Mouse (Mus musculus): ENCODE measurements at regions not wholly inside any gene's neighbourhood (a gene's known extent, or its start where the extent isn't known, plus 50 kb on each side); places are given as distances from the start of the nearest gene placed in this dataset.

GRCm38 (mm10) chr1:19528871-19529270 is 320.2 kb downstream of the Tfap2b start:
- H3K36me3 ChIP-seq (ENCODE audit: insufficient read depth, low read length): no peaks in the 10 kb centered on the region
- H3K9ac ChIP-seq (replicated peaks; ENCODE audit: low read length): no peak overlapping the region
- no peak for TF ChIP-seq CTCF (IDR thresholded peaks at IDR 0.05; ENCODE audit: low read depth)
- 86% methylated on average over 1 of the region's 1 CpGs for WGBS
- no peak overlapping the region for H3K4me3 ChIP-seq (ENCODE audit: low read length)
- H3K4me2 ChIP-seq (ENCODE audit: low read depth, low read length): no peak overlapping the region
- DNase-seq (ENCODE audit: low spot score): no peak
- no peaks in the 10 kb centered on the region for H3K27me3 ChIP-seq (ENCODE audit: insufficient read depth, low read length)
- no peaks in the 10 kb centered on the region for H3K4me1 ChIP-seq (ENCODE audit: insufficient read depth, low read length)
- H3K9me3 ChIP-seq (ENCODE audit: low read length): no peaks in the 10 kb centered on the region
- H3K27ac ChIP-seq: no peak overlapping the region
- no peak for ATAC-seq

DNA sequence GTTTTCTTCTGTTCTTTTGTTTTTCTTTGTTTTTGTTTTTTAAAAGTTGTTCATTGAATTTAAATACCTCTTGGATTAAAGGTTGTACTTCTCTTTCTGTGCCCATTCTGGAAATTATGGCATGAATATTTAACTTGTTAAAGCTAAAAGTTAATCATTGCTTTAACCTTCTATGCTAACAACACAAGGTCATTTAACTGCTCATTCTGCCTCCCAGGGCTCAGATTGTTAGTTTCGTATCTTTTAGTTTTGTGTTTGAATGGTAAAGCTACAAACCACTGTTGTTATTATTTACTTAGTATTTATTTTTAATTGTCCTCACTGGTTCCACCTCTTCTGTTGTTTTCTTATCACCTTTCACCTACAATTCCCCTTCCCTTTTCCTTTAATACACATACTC is 322.7 kb downstream of the Tfap2b start:
- H3K27ac ChIP-seq: no peak overlapping the region
- H3K9me3 ChIP-seq (ENCODE audit: low read length): no peaks in the 10 kb centered on the region
- TF ChIP-seq CTCF (IDR thresholded peaks at IDR 0.05; ENCODE audit: low read depth): no peak
- H3K4me2 ChIP-seq (ENCODE audit: low read depth, low read length): no peak overlapping the region
- WGBS: 85% methylated on average over 1 of the region's 1 CpGs
- no peaks in the 10 kb centered on the region for H3K36me3 ChIP-seq (ENCODE audit: insufficient read depth, low read length)
- ATAC-seq (no peak), DNase-seq (ENCODE audit: low spot score) (no peak)
- no peak overlapping the region for H3K9ac ChIP-seq (replicated peaks; ENCODE audit: low read length)
- no peak overlapping the region for H3K4me3 ChIP-seq (ENCODE audit: low read length)
- H3K4me1 ChIP-seq (ENCODE audit: insufficient read depth, low read length): no peaks in the 10 kb centered on the region
- H3K27me3 ChIP-seq (ENCODE audit: insufficient read depth, low read length): no peaks in the 10 kb centered on the region

GRCm38 (mm10) chr1:19534990-19535389 is 326.3 kb downstream of the Tfap2b start:
- H3K36me3 ChIP-seq (ENCODE audit: insufficient read depth, low read length): no peaks in the 10 kb centered on the region
- H3K27me3 ChIP-seq (ENCODE audit: insufficient read depth, low read length): no peaks in the 10 kb centered on the region
- WGBS: 54% methylated on average over 2 of the region's 2 CpGs
- ATAC-seq (no peak), DNase-seq (ENCODE audit: low spot score) (no peak)
- H3K27ac ChIP-seq: no peak overlapping the region
- H3K4me3 ChIP-seq (ENCODE audit: low read length): no peak overlapping the region
- no peak overlapping the region for H3K4me2 ChIP-seq (ENCODE audit: low read depth, low read length)
- TF ChIP-seq CTCF (IDR thresholded peaks at IDR 0.05; ENCODE audit: low read depth): no peak
- H3K4me1 ChIP-seq (ENCODE audit: insufficient read depth, low read length): no peaks in the 10 kb centered on the region
- no peak overlapping the region for H3K9ac ChIP-seq (replicated peaks; ENCODE audit: low read length)
- no peaks in the 10 kb centered on the region for H3K9me3 ChIP-seq (ENCODE audit: low read length)

DNA sequence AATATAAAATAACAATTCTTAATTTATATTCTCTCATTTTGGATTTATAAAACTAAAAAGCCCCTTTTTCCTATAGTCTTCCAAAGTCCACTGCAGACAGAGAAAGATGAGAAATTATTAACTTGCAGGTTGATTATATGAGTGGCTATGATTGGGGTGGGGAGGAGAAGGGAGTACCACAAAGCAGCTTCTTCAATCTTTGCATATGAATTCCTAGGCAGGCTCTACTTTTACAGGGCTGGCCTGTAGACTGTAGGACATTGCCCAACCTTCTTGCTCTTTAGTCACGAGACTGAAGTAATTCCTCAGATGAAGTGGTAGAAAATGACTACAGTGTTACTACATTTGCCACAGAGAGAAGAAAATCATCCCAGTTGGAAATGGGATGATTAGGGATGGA is 334.3 kb downstream of the Tfap2b start:
- H3K9ac ChIP-seq (replicated peaks; ENCODE audit: low read length): no peak overlapping the region
- no peak for TF ChIP-seq CTCF (IDR thresholded peaks at IDR 0.05; ENCODE audit: low read depth)
- H3K36me3 ChIP-seq (ENCODE audit: insufficient read depth, low read length): no peaks in the 10 kb centered on the region
- no peak overlapping the region for H3K4me2 ChIP-seq (ENCODE audit: low read depth, low read length)
- no peak for ATAC-seq
- DNase-seq (ENCODE audit: low spot score): no peak
- no peaks in the 10 kb centered on the region for H3K4me1 ChIP-seq (ENCODE audit: insufficient read depth, low read length)
- H3K4me3 ChIP-seq (ENCODE audit: low read length): no peak overlapping the region
- 81% methylated on average over 1 of the region's 1 CpGs for WGBS
- H3K27ac ChIP-seq: no peak overlapping the region
- no peaks in the 10 kb centered on the region for H3K27me3 ChIP-seq (ENCODE audit: insufficient read depth, low read length)
- no peaks in the 10 kb centered on the region for H3K9me3 ChIP-seq (ENCODE audit: low read length)

DNA sequence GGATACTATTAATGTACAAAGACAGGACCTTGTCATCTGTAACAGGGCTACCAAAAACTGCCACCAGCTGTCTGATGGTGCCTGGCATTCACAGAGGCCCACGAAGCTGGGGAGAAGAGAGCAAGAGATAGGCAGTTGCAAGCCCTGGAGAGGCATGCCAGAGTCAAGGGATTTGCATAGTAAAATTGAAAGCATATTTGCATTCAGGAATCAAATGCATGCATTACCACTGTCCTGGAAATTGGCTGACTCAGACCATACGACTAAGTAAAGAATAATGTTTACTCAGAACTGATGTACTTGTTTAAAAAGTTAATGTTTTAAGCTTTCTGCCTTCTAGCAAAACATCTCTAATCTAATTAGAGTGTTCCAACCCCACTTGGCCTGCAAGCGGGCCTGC is 357.0 kb downstream of the Tfap2b start:
- no peak for TF ChIP-seq CTCF (IDR thresholded peaks at IDR 0.05; ENCODE audit: low read depth)
- Histone ChIP-seq H3K27me3 (ENCODE audit: insufficient read depth, low read length) (no peaks in the 10 kb centered on the region), H3K9me3 (ENCODE audit: low read length) (no peaks in the 10 kb centered on the region), H3K36me3 (ENCODE audit: insufficient read depth, low read length) (no peaks in the 10 kb centered on the region), H3K9ac (replicated peaks; ENCODE audit: low read length) (no peak overlapping the region), H3K4me2 (ENCODE audit: low read depth, low read length) (no peak overlapping the region), H3K4me3 (ENCODE audit: low read length) (no peak overlapping the region), H3K4me1 (ENCODE audit: insufficient read depth, low read length) (no peaks in the 10 kb centered on the region), H3K27ac (no peak overlapping the region)
- ATAC-seq (no peak), DNase-seq (ENCODE audit: low spot score) (no peak)
- 58% methylated on average over 3 of the region's 3 CpGs for WGBS

GRCm38 (mm10) chr1:19583071-19584034 is 374.6 kb downstream of the Tfap2b start:
- WGBS: 53% methylated on average over 12 of the region's 12 CpGs
- no peak for TF ChIP-seq CTCF (IDR thresholded peaks at IDR 0.05; ENCODE audit: low read depth)
- ATAC-seq: no peak
- Histone ChIP-seq H3K4me1 (ENCODE audit: insufficient read depth, low read length) (no peaks in the 10 kb centered on the region), H3K36me3 (ENCODE audit: insufficient read depth, low read length) (no peaks in the 10 kb centered on the region), H3K27me3 (ENCODE audit: insufficient read depth, low read length) (no peaks in the 10 kb centered on the region), H3K4me3 (ENCODE audit: low read length) (no peak overlapping the region), H3K27ac (no peak overlapping the region), H3K9ac (replicated peaks; ENCODE audit: low read length) (no peak overlapping the region), H3K4me2 (ENCODE audit: low read depth, low read length) (no peak overlapping the region), H3K9me3 (ENCODE audit: low read length) (no peaks in the 10 kb centered on the region)
- no peak for DNase-seq (ENCODE audit: low spot score)

- no peak overlapping the region for H3K9ac ChIP-seq (replicated peaks; ENCODE audit: low read length)
- 82% methylated on average over 7 of the region's 7 CpGs for WGBS
- DNase-seq (ENCODE audit: low spot score): no peak
- no peak for TF ChIP-seq CTCF (IDR thresholded peaks at IDR 0.05; ENCODE audit: low read depth)
- no peaks in the 10 kb centered on the region for H3K27me3 ChIP-seq (ENCODE audit: insufficient read depth, low read length)
- H3K4me2 ChIP-seq (ENCODE audit: low read depth, low read length): no peak overlapping the region
- no peaks in the 10 kb centered on the region for H3K4me1 ChIP-seq (ENCODE audit: insufficient read depth, low read length)
- ATAC-seq: no peak
- H3K36me3 ChIP-seq (ENCODE audit: insufficient read depth, low read length): no peaks in the 10 kb centered on the region
- no peak overlapping the region for H3K27ac ChIP-seq
- no peaks in the 10 kb centered on the region for H3K9me3 ChIP-seq (ENCODE audit: low read length)
- no peak overlapping the region for H3K4me3 ChIP-seq (ENCODE audit: low read length)
Measured at GRCm38 (mm10) chr1:19605506-19605905, 396.8 kb downstream of the Tfap2b start.
